Mouse (Mus musculus): Measurements from ENCODE around the gene Myo18b. TPM values are rescaled to one million over a fixed set of nuclear protein-coding genes. Genes with fewer than 3 reads are reported as not detected.

Myo18b gene
- polyA plus RNA-seq, 1 experiment, result not detected

GRCm38 (mm10) chr5:112786788-112787187 lies 109.4 kb downstream of the Myo18b start:
- no peak for TF ChIP-seq CTCF (IDR thresholded peaks at IDR 0.05; ENCODE audit: borderline replicate concordance, insufficient read depth, low read length)
- TF ChIP-seq POLR2A (IDR thresholded peaks at IDR 0.05; ENCODE audit: low read depth, low read length), result no peak
- no peaks in the 10 kb centered on the region for H3K4me1 ChIP-seq (ENCODE audit: control insufficient read depth, insufficient read depth, low read length)
- no peak overlapping the region for H3K27ac ChIP-seq (ENCODE audit: insufficient read depth, low read length)
- H3K4me3 ChIP-seq (ENCODE audit: insufficient read depth, low read length), result no peak overlapping the region

- TF ChIP-seq CTCF (IDR thresholded peaks at IDR 0.05; ENCODE audit: borderline replicate concordance, insufficient read depth, low read length), result no peak
- no peak for TF ChIP-seq POLR2A (IDR thresholded peaks at IDR 0.05; ENCODE audit: low read depth, low read length)
- H3K4me1 ChIP-seq (ENCODE audit: control insufficient read depth, insufficient read depth, low read length), result no peaks in the 10 kb centered on the region
- H3K27ac ChIP-seq (ENCODE audit: insufficient read depth, low read length), result no peak overlapping the region
- H3K4me3 ChIP-seq (ENCODE audit: insufficient read depth, low read length), result no peak overlapping the region
Measured at GRCm38 (mm10) chr5:112786031-112786430, 110.1 kb downstream of the Myo18b start.

GRCm38 (mm10) chr5:112781719-112782118 lies 114.4 kb downstream of the Myo18b start:
- H3K4me1 ChIP-seq (ENCODE audit: control insufficient read depth, insufficient read depth, low read length), result no peaks in the 10 kb centered on the region
- H3K27ac ChIP-seq (ENCODE audit: insufficient read depth, low read length), result no peak overlapping the region
- H3K4me3 ChIP-seq (ENCODE audit: insufficient read depth, low read length), result no peak overlapping the region
- TF ChIP-seq POLR2A (IDR thresholded peaks at IDR 0.05; ENCODE audit: low read depth, low read length) (no peak), CTCF (IDR thresholded peaks at IDR 0.05; ENCODE audit: borderline replicate concordance, insufficient read depth, low read length) (no peak)

- Histone ChIP-seq H3K4me3 (ENCODE audit: insufficient read depth, low read length) (no peak overlapping the region), H3K27ac (ENCODE audit: insufficient read depth, low read length) (no peak overlapping the region)
- TF ChIP-seq POLR2A (IDR thresholded peaks at IDR 0.05; ENCODE audit: low read depth, low read length) (no peak), CTCF (IDR thresholded peaks at IDR 0.05; ENCODE audit: borderline replicate concordance, insufficient read depth, low read length) (no peak)
Measured at GRCm38 (mm10) chr5:112781231-112781630, 114.9 kb downstream of the Myo18b start.

GRCm38 (mm10) chr5:112780383-112780782 lies 115.8 kb downstream of the Myo18b start:
- TF ChIP-seq POLR2A (IDR thresholded peaks at IDR 0.05; ENCODE audit: low read depth, low read length), result no peak
- TF ChIP-seq CTCF (IDR thresholded peaks at IDR 0.05; ENCODE audit: borderline replicate concordance, insufficient read depth, low read length), result no peak
- no peak overlapping the region for H3K4me3 ChIP-seq (ENCODE audit: insufficient read depth, low read length)
- H3K4me1 ChIP-seq (ENCODE audit: control insufficient read depth, insufficient read depth, low read length), result no peaks in the 10 kb centered on the region
- no peak overlapping the region for H3K27ac ChIP-seq (ENCODE audit: insufficient read depth, low read length)

More at GRCm38 (mm10) chr5:112781231-112781630, 114.9 kb downstream of the Myo18b start:
- H3K4me1 ChIP-seq (ENCODE audit: control insufficient read depth, insufficient read depth, low read length), result no peaks in the 10 kb centered on the region

GRCm38 (mm10) chr5:112776781-112777405 lies 119.3 kb downstream of the Myo18b start:
- TF ChIP-seq POLR2A (IDR thresholded peaks at IDR 0.05; ENCODE audit: low read depth, low read length) (no peak), CTCF (IDR thresholded peaks at IDR 0.05; ENCODE audit: borderline replicate concordance, insufficient read depth, low read length) (no peak)
- no peak overlapping the region for H3K4me3 ChIP-seq (ENCODE audit: insufficient read depth, low read length)
- H3K4me1 ChIP-seq (ENCODE audit: control insufficient read depth, insufficient read depth, low read length), result no peaks in the 10 kb centered on the region
- H3K27ac ChIP-seq (ENCODE audit: insufficient read depth, low read length), result no peak overlapping the region

- H3K4me3 ChIP-seq (ENCODE audit: insufficient read depth, low read length), result no peak overlapping the region
- no peak overlapping the region for H3K27ac ChIP-seq (ENCODE audit: insufficient read depth, low read length)
- H3K4me1 ChIP-seq (ENCODE audit: control insufficient read depth, insufficient read depth, low read length), result no peaks in the 10 kb centered on the region
- TF ChIP-seq CTCF (IDR thresholded peaks at IDR 0.05; ENCODE audit: borderline replicate concordance, insufficient read depth, low read length), result no peak
- TF ChIP-seq POLR2A (IDR thresholded peaks at IDR 0.05; ENCODE audit: low read depth, low read length), result no peak
Measured at GRCm38 (mm10) chr5:112773429-112773828, 122.7 kb downstream of the Myo18b start.

GRCm38 (mm10) chr5:112771376-112771901 lies 124.7 kb downstream of the Myo18b start:
- H3K27ac ChIP-seq (ENCODE audit: insufficient read depth, low read length), result no peak overlapping the region
- no peaks in the 10 kb centered on the region for H3K4me1 ChIP-seq (ENCODE audit: control insufficient read depth, insufficient read depth, low read length)
- TF ChIP-seq CTCF (IDR thresholded peaks at IDR 0.05; ENCODE audit: borderline replicate concordance, insufficient read depth, low read length), result no peak
- TF ChIP-seq POLR2A (IDR thresholded peaks at IDR 0.05; ENCODE audit: low read depth, low read length), result no peak
- H3K4me3 ChIP-seq (ENCODE audit: insufficient read depth, low read length), result no peak overlapping the region

GRCm38 (mm10) chr5:112769721-112770119 lies 126.4 kb downstream of the Myo18b start:
- TF ChIP-seq CTCF (IDR thresholded peaks at IDR 0.05; ENCODE audit: borderline replicate concordance, insufficient read depth, low read length) (no peak), POLR2A (IDR thresholded peaks at IDR 0.05; ENCODE audit: low read depth, low read length) (no peak)
- H3K4me3 ChIP-seq (ENCODE audit: insufficient read depth, low read length), result no peak overlapping the region
- H3K27ac ChIP-seq (ENCODE audit: insufficient read depth, low read length), result no peak overlapping the region
- no peaks in the 10 kb centered on the region for H3K4me1 ChIP-seq (ENCODE audit: control insufficient read depth, insufficient read depth, low read length)

- Histone ChIP-seq H3K27ac (ENCODE audit: insufficient read depth, low read length) (no peak overlapping the region), H3K4me3 (ENCODE audit: insufficient read depth, low read length) (no peak overlapping the region), H3K4me1 (ENCODE audit: control insufficient read depth, insufficient read depth, low read length) (no peaks in the 10 kb centered on the region)
- TF ChIP-seq POLR2A (IDR thresholded peaks at IDR 0.05; ENCODE audit: low read depth, low read length) (no peak), CTCF (IDR thresholded peaks at IDR 0.05; ENCODE audit: borderline replicate concordance, insufficient read depth, low read length) (no peak)
Measured at GRCm38 (mm10) chr5:112769020-112769720, 127.0 kb downstream of the Myo18b start.

Measured in embryonic fibroblast, embryonic 13.5 days (primary cell).